Mouse (Mus musculus) liver, embryonic 13.5 days (tissue): ENCODE measurements around the gene Klrb1b. TPM values are rescaled to one million over a fixed set of nuclear protein-coding genes. Genes with fewer than 3 reads are reported as not detected.

Experiments used
- ATAC-seq: fragments of 200-750 bp; cut with Nextera tagmentation; 2 replicates; pipeline ENCODE4 v1.8.0; 2017; ENCODE audit warnings: low read depth, mild to moderate bottlenecking, moderate number of reproducible peaks, moderate library complexity
- DNase-seq: peaks from one replicate; pipeline ENCODE4 v3.0.0; 2022
- H3K27ac ChIP-seq: fragments of 300-500 bp; sonication (generic); 2 replicates; pipeline ENCODE4 v1.5.1; 2015; ENCODE audit warnings: moderate library complexity, mild to moderate bottlenecking, inconsistent platforms
- H3K27me3 ChIP-seq: fragments of 300-500 bp; sonication (generic); 2 replicates; pipeline ENCODE4 v1.6.1; 2015; ENCODE audit warnings: mild to moderate bottlenecking, inconsistent platforms
- H3K36me3 ChIP-seq: fragments of 300-500 bp; sonication (generic); 2 replicates; pipeline ENCODE4 v1.6.1; 2015; ENCODE audit warnings: mild to moderate bottlenecking, inconsistent platforms
- H3K4me1 ChIP-seq: fragments of 300-500 bp; sonication (generic); replicated peaks from 2 replicates; pipeline ENCODE4 v1.6.1; 2015; ENCODE audit warnings: inconsistent platforms
- H3K4me2 ChIP-seq: fragments of 300-500 bp; sonication (generic); 2 replicates; pipeline ENCODE4 v1.6.1; 2015; ENCODE audit warnings: inconsistent platforms, mild to moderate bottlenecking, moderate library complexity
- H3K4me3 ChIP-seq: fragments of 300-500 bp; sonication (generic); replicated peaks from 2 replicates; pipeline ENCODE4 v1.5.1; 2015; ENCODE audit warnings: mild to moderate bottlenecking, inconsistent platforms
- H3K9ac ChIP-seq: fragments of 300-500 bp; sonication (generic); 2 replicates; pipeline ENCODE4 v1.6.1; 2015; ENCODE audit warnings: mild to moderate bottlenecking, inconsistent platforms
- H3K9me3 ChIP-seq: fragments of 300-500 bp; sonication (generic); replicated peaks from 2 replicates; pipeline ENCODE4 v1.6.1; 2016; ENCODE audit warnings: inconsistent platforms
- WGBS: fragments of 180-500 bp; shearing (Covaris S2); methylation state at CpG from one replicate; pipeline ENCODE4 v1.1.7; 2015; ENCODE audit not compliant: insufficient replicate concordance; 5-methylcytosine and 5-hydroxymethylcytosine counted together
- polyA plus RNA-seq: library from polyadenylated mRNA; unstranded; fragments of >200 nt; fragmentation: Nextera tagmentation; extraction: Ambion mirVana; gene quantifications from 2 replicates; pipeline ENCODE4 v1.2.1, GENCODE M21; 2015

The Klrb1b gene
- polyA plus RNA-seq, 1 experiment from 2014 or later: not detected

DNA sequence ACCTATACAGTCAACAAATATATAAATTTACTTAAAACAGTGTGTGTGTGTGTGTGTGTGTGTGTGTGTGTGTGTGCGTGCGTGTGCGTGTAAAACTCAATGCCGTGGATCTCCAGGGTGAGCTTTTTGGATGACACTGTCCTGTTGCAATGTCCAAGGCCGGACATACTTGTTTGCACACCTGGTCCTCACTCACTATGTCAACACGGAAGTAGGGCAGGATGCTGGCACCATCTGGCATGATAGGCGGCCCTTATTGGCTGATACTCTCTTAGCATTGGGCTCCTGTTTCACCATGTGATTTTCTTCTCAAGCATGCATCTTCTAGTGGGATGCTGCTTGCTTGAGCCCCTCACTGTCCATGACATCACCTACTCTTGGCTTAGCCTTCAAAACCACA lies 13.8 kb upstream of the Klrb1b start:
- Histone ChIP-seq H3K4me3 (peak overlapping the region; percentile 80), H3K27me3 (no peaks in the 10 kb centered on the region), H3K4me2 (peak overlapping the region; percentile 78), H3K9me3 (no peaks in the 10 kb centered on the region), H3K36me3 (no peaks in the 10 kb centered on the region), H3K4me1 (peaks cover 66% of the 10 kb centered on the region), H3K27ac (peak overlapping the region; percentile 81; the same call in 1 of the 2 replicates), H3K9ac (no peak overlapping the region; the same call in 1 of the 2 replicates)
- 43% methylated on average over 7 of the region's 7 CpGs for WGBS
- DNase-seq (no peak), ATAC-seq (no peak)

DNA sequence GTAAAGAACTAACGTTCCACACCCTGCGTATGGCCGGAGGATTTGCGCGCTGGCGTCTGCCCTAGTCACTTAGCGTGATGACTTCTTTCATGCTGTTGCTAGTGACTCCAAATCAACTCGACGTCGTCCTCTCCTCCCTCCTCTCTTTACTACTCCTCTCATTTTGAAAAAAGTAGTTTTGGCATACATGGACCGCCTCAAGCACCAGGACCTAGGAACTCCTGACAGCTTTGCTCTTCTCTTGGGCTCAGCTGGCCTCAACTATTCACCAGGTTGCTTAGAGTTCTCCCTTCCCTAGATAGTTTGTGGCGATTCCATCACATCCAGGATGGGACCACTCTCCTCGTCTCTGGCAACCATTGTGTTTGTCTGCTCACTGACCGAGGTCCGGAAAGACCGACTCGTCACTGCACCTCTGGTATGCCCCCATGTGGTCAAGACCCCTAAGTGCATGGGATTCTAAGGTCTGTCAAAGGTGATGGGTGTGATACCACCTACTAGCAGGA lies 13.2 kb upstream of the Klrb1b start:
- H3K36me3 ChIP-seq: no peaks in the 10 kb centered on the region
- under 1% methylated on average over 17 of the region's 17 CpGs for WGBS

DNA sequence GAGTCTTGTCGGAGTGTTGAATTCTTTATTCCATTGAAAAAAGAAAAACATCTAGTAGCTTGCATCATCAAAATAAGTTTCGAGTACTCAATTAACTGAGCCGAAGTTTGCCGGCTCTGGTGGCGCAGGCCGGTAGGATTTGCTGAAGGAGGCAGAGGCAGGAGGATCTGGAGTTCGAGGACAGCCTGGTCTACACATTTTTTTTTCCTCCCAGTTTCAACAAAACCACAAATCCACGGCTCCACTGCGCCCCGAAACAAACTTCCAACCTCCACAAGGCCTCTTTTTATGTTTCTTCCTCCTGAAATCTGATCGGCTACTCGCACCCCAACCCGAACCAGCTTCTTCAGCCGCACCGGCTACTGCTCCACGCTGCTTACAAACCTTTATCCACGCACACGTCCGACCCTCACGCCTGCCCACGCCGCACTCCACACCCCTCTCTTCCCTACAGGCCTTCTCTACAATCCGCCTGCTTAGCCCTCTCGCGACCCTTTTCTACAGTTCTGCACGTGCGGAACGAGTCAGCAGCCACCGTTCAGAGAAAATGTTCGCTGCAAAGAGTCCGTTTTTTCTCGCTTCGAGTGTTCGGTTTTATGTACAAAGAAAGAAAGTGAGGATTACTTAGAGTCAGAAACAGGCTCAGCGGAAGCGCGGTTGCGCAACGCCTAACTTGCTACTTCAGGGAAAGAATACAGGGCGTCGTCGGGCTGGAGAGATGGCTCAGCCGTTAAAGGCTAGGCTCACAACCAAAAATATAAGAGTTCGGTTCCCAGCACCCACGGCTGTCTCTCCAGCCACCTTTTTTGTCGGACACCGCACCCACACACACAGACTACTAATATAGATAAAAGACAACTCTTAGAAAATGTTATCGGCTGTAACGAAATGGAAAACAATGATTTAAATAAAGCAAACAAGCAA lies 12.5 kb upstream of the Klrb1b start:
- Histone ChIP-seq H3K4me1 (peaks cover 54% of the 10 kb centered on the region), H3K9ac (peak overlapping the region; percentile 83), H3K27me3 (no peaks in the 10 kb centered on the region), H3K9me3 (no peaks in the 10 kb centered on the region), H3K36me3 (no peaks in the 10 kb centered on the region), H3K27ac (peak overlapping the region; percentile 81), H3K4me2 (peak overlapping the region; percentile 78), H3K4me3 (peak overlapping the region; percentile 80)
- WGBS: under 1% methylated on average over 49 of the region's 49 CpGs
- ATAC-seq (peak; percentile 75), DNase-seq (peak; percentile 80)

More for the DNA sequence above, 13.2 kb upstream of the Klrb1b start:
- H3K9me3 ChIP-seq: no peaks in the 10 kb centered on the region
- peak overlapping the region; percentile 78 for H3K4me2 ChIP-seq
- H3K27ac ChIP-seq: peak overlapping the region; percentile 81
- H3K9ac ChIP-seq: peak overlapping the region; percentile 59
- DNase-seq (peak; percentile 78), ATAC-seq (peak; percentile 37)
- peaks cover 61% of the 10 kb centered on the region for H3K4me1 ChIP-seq
- H3K4me3 ChIP-seq: peak overlapping the region; percentile 80
- H3K27me3 ChIP-seq: no peaks in the 10 kb centered on the region

DNA sequence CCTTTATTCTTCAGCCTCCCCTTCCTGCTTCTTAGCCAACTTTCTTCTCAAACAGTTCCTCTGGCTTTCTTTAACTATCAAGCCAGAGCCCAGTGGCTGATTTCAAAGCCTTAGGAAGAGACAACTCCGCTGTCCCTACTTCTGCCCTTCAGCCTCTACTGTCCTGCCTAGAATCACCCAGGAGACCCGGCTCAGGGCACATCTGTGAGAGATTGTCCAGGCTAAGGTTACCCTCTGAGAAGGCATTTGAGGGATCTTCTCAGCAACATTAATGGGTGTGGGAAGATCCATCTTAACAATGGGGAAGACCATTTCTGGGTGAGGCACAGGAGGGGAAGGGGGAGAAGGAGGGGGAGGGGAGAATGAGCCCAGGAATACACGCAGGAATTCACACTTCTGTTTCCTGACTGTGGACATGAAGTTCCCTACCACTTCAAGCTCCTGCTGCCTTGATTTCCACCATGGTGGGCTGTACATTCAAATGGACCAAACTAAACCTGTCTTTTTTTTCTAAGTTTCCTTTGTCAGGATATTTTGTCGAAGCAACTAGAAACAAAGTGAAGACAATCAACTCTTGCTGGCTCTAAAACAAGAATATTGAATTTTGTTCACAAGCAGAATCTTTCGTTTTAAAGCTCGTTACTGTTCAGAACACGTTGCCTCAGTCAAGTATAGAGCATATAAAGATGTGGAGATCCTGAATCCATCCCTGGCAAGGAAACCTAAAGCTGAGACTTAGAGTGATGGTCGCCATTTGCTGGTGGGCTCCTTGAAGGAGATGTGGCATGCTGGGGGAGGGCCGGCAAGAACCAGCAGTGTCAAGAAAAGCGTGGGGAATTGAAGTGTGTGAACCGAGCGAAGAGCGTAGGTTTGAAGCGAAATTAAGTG lies 11.6 kb upstream of the Klrb1b start:
- WGBS: 2% methylated on average over 14 of the region's 14 CpGs
- Histone ChIP-seq H3K4me2 (peak overlapping the region; percentile 78), H3K36me3 (no peaks in the 10 kb centered on the region), H3K4me1 (peaks cover 50% of the 10 kb centered on the region), H3K27ac (no peak overlapping the region; the same call in 1 of the 2 replicates), H3K9ac (peak overlapping the region; percentile 83), H3K9me3 (no peaks in the 10 kb centered on the region), H3K4me3 (peak overlapping the region; percentile 80), H3K27me3 (no peaks in the 10 kb centered on the region)
- DNase-seq: no peak
- no peak for ATAC-seq

DNA sequence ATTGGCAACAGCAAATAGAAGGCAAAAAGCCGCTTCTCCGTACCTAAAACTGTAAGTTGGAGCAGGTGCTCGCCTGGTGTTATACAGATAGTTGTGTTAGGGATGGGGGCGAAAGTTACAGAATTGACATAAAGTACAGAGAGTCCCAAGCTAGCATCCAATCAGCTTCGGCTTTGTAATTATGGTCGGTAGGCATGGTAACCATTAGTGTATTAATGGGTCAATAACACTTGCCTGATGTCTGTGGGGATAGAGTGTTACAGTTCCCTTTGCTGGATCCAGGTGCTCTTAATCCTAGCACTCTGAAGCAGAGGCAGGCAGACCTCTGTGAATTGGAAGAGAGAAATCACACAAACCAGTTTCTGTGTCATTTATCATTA lies 10.8 kb upstream of the Klrb1b start:
- peaks cover 44% of the 10 kb centered on the region for H3K4me1 ChIP-seq
- no peaks in the 10 kb centered on the region for H3K36me3 ChIP-seq
- ATAC-seq (no peak), DNase-seq (no peak)
- no peaks in the 10 kb centered on the region for H3K9me3 ChIP-seq
- no peak overlapping the region for H3K27ac ChIP-seq
- H3K9ac ChIP-seq: peak overlapping the region; percentile 83; the same call in 1 of the 2 replicates
- WGBS: 62% methylated on average over 6 of the region's 6 CpGs
- H3K4me3 ChIP-seq: peak overlapping the region; percentile 80
- H3K4me2 ChIP-seq: peak overlapping the region; percentile 78
- no peaks in the 10 kb centered on the region for H3K27me3 ChIP-seq

DNA sequence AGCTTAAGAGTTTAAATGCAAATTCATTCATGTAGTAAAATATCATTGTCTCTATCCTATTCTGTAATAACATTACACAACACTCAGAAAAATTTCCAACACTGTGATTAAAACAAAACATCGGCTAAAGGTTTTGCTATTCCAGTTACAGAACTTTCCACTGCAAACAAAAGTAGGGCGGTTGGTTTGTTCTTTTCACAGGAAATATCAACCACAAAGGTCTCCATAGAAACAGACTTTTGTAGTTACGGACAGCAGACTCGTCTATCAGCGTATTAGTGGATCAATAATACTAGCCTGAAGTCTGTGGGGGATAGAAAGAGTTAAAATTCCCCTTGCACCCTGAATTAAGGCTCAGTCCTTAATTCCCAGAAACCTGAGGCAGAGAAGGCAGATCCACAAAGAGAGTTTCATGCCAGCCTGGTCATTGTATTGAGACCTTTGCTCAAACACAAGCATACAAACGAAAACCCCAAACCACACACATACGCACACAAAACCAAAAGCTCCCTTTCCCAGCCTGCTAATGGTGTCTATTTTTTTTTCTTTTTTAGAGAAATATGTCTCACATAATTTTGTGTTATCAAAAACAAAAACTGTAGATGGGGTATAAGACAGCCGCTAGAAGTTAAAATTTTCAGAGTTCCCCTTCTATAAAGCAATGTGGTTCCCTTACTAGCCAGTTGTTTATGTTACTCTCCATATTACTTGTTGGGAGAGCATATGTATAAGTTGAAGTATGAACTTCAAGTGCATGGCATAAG lies 10.2 kb upstream of the Klrb1b start:
- Histone ChIP-seq H3K4me3 (no peak overlapping the region), H3K4me2 (peak overlapping the region; percentile 78), H3K4me1 (peaks cover 39% of the 10 kb centered on the region), H3K9me3 (no peaks in the 10 kb centered on the region), H3K9ac (no peak overlapping the region), H3K27ac (no peak overlapping the region), H3K36me3 (no peaks in the 10 kb centered on the region), H3K27me3 (no peaks in the 10 kb centered on the region)
- no peak for ATAC-seq
- no peak for DNase-seq
- WGBS: 29% methylated on average over 8 of the region's 8 CpGs

DNA sequence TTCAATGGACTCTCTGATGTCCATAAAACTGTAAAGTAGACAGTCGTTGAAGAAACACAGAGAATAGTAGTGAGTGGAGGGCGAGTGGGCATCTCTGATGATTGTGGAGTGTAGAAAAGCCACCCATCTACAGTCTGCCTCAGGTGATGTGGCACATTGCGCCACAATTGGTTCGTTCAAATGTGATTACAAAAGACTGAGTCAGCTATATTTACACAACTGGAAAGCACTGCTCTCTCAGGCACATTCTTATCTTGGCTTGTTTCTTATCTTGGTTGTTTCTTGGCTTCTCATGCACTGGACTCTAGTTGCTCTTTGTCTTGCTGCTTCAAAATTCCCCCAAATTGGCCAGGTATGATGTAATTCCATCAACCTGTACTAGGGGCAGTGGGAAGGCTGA lies 9.4 kb upstream of the Klrb1b start:
- ATAC-seq (no peak), DNase-seq (no peak)
- no peak overlapping the region for H3K4me3 ChIP-seq
- peak overlapping the region; percentile 9; the same call in 1 of the 2 replicates for H3K27ac ChIP-seq
- H3K4me2 ChIP-seq: no peak overlapping the region
- no peak overlapping the region for H3K9ac ChIP-seq
- H3K36me3 ChIP-seq: no peaks in the 10 kb centered on the region
- 33% methylated on average over 4 of the region's 4 CpGs for WGBS
- peaks cover 39% of the 10 kb centered on the region for H3K4me1 ChIP-seq
- H3K27me3 ChIP-seq: no peaks in the 10 kb centered on the region
- H3K9me3 ChIP-seq: no peaks in the 10 kb centered on the region

DNA sequence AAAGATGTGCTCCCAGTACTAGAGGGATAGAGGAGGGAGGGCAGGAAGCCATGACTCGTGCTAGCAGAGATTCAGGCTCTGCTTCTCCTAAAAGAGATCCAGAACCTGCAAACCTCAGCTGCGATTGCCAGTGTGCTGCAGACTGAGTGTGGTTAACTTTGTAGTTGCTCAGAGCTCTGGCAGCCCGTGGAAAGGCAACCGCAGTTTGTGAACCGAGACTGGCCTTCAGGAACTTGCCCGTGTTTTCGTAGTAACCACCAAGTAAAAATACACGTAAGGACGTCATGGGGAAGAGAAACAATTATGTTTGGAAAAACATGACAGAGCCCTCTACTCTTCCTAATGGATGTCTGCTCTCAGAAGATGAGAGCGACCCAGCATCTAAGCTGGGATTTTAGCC lies 6.9 kb upstream of the Klrb1b start:
- Histone ChIP-seq H3K9me3 (no peaks in the 10 kb centered on the region), H3K9ac (no peak overlapping the region), H3K4me2 (no peak overlapping the region), H3K27ac (no peak overlapping the region), H3K36me3 (no peaks in the 10 kb centered on the region), H3K4me3 (no peak overlapping the region), H3K27me3 (no peaks in the 10 kb centered on the region), H3K4me1 (peaks cover 25% of the 10 kb centered on the region)
- ATAC-seq (no peak), DNase-seq (no peak)
- WGBS: 65% methylated on average over 10 of the region's 10 CpGs

DNA sequence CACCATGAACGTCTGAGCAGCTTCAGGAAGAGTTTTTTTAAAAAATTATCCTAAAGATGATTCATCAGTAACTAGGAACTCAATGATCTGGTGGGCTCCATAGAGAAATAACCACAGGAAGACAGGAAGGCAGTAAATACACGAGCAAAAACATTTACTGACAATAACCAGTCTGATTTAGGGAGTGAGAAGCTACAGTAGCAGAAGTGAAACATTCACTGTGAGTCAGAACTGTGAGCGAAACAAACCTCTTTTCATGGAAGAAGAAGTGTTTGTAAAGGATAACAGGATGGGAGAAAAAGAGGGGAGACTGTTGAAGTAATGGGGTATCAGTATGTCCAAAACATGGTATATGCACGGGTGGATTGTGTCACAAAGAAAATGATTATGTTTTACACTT lies 3.7 kb upstream of the Klrb1b start:
- Histone ChIP-seq H3K9ac (no peak overlapping the region), H3K27ac (no peak overlapping the region), H3K36me3 (no peaks in the 10 kb centered on the region), H3K4me2 (no peak overlapping the region), H3K27me3 (no peaks in the 10 kb centered on the region), H3K4me3 (no peak overlapping the region), H3K4me1 (no peaks in the 10 kb centered on the region), H3K9me3 (no peaks in the 10 kb centered on the region)
- 33% methylated on average over 4 of the region's 4 CpGs for WGBS
- DNase-seq: no peak
- ATAC-seq: no peak

DNA sequence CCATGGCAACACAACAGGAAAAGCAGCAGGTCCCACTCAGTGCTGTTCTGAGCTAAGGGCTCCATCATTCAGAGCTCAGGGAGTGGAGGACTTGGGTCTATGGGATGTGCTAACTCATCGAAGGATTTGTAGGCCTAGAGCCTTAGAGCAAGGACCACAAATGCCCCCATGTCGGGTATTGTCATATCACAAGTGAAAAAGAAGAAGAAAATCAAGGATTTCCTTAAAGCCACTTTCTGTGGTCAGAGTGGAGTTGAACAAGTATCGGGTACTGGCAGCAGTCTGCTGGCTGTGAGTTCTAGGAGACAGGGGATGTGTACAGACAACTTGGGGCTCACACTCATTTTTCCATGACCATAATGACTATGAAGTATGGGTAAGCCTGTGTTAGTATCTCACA lies 650 bp upstream of the Klrb1b start:
- Histone ChIP-seq H3K4me2 (no peak overlapping the region), H3K36me3 (no peaks in the 10 kb centered on the region), H3K27me3 (no peaks in the 10 kb centered on the region), H3K4me3 (no peak overlapping the region), H3K9me3 (no peaks in the 10 kb centered on the region), H3K4me1 (no peaks in the 10 kb centered on the region), H3K9ac (no peak overlapping the region), H3K27ac (no peak overlapping the region)
- WGBS: 45% methylated on average over 3 of the region's 3 CpGs
- DNase-seq (no peak), ATAC-seq (no peak)
